Mouse (Mus musculus) E14TG2a.4 (cell line): ENCODE results near the gene B3gat2.

ENCODE experiments used
- CTCF ChIP-seq: conservative IDR thresholded peaks from 2 replicates; pipeline ENCODE4 v1.5.1; 2014; ENCODE audit warnings: low read length
- NANOG ChIP-seq: IDR thresholded peaks from 2 replicates; pipeline ENCODE4 v1.6.1; 2014; ENCODE audit warnings: borderline replicate concordance, low read length, mixed read lengths
- POU5F1 ChIP-seq: IDR thresholded peaks from 2 replicates; pipeline ENCODE4 v1.6.1; 2014; ENCODE audit warnings: low read length, borderline replicate concordance

DNA sequence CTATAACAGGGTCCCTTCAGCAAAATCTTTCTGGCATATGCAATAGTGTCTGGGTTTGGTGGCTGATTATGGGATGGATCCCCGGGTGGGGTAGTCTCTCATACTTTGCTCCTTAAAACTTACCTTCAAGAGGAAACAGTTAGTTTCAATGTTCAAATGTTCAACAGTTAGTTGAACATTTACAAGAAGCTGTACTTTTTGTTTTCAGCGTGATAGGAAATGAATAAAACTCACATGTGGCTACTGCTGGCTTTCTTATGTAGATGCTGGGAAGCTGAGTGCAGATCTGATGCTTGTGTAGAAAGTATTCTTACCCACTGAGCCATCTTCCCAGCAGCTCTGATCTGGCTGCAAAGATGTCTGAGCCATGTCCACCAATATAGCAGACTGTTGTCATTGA is 8.5 kb upstream of the B3gat2 start:
- TF ChIP-seq CTCF, result no peak
- no peak for TF ChIP-seq POU5F1
- no peak for TF ChIP-seq NANOG
